Mouse (Mus musculus) embryonic facial prominence, embryonic 11.5 days (tissue): ENCODE results near the gene Purb. TPM values are rescaled to one million over a fixed set of nuclear protein-coding genes. Genes with fewer than 3 reads are reported as not detected.

ENCODE experiments used
- ATAC-seq: fragments of 200-750 bp; cut with Nextera tagmentation; replicated peaks from 2 replicates; pipeline ENCODE4 v1.8.0; 2017; ENCODE audit warnings: low read depth; ENCODE audit not compliant: insufficient number of reproducible peaks, low FRiP score, low TSS enrichment
- DNase-seq: peaks from one replicate; pipeline ENCODE4 v3.0.0-alpha.2; 2015; ENCODE audit warnings: low spot score
- H3K27ac ChIP-seq: fragments of 300-500 bp; sonication (generic); replicated peaks from 2 replicates; pipeline ENCODE4 v1.5.1; 2014; ENCODE audit warnings: mild to moderate bottlenecking, low read depth, low read length, control low read depth
- H3K27me3 ChIP-seq: fragments of 300-500 bp; sonication (generic); 2 replicates; pipeline ENCODE4 v1.6.1; 2014; ENCODE audit warnings: mild to moderate bottlenecking, low read length, moderate library complexity, mixed read lengths; ENCODE audit not compliant: control insufficient read depth, insufficient read depth
- H3K36me3 ChIP-seq: fragments of 300-500 bp; sonication (generic); replicated peaks from 2 replicates; pipeline ENCODE4 v1.6.1; 2014; ENCODE audit warnings: low read depth, mild to moderate bottlenecking, low read length, moderate library complexity, mixed read lengths; ENCODE audit not compliant: control insufficient read depth, insufficient read depth
- H3K4me1 ChIP-seq: fragments of 300-500 bp; sonication (generic); 2 replicates; pipeline ENCODE4 v1.6.1; 2014; ENCODE audit warnings: low read length, mixed read lengths; ENCODE audit not compliant: control insufficient read depth, insufficient read depth
- H3K4me2 ChIP-seq: fragments of 300-500 bp; sonication (generic); 2 replicates; pipeline ENCODE4 v1.6.1; 2014; ENCODE audit warnings: low read depth, mild to moderate bottlenecking, control low read depth, low read length, moderate library complexity
- H3K4me3 ChIP-seq: fragments of 300-500 bp; sonication (generic); 2 replicates; pipeline ENCODE4 v1.5.1; 2014; ENCODE audit warnings: low read depth, low read length, control low read depth
- H3K9ac ChIP-seq: fragments of 300-500 bp; sonication (generic); replicated peaks from 2 replicates; pipeline ENCODE4 v1.6.1; 2014; ENCODE audit warnings: mild to moderate bottlenecking, control low read depth, low read length
- H3K9me3 ChIP-seq: fragments of 300-500 bp; sonication (generic); replicated peaks from 2 replicates; pipeline ENCODE4 v1.6.1; 2016; ENCODE audit warnings: mild to moderate bottlenecking, low read length, inconsistent platforms, mixed read lengths; ENCODE audit not compliant: control insufficient read depth
- WGBS: fragments of 180-500 bp; shearing (Covaris S2); extraction: QIAGEN DNeasy Blood & Tissue Kit; methylation state at CpG from one replicate; pipeline ENCODE4 v1.1.7; 2014; 5-methylcytosine and 5-hydroxymethylcytosine counted together
- polyA plus RNA-seq: library from polyadenylated mRNA; unstranded; fragments of >200 nt; fragmentation: Nextera tagmentation; extraction: Ambion mirVana; gene quantifications from 2 replicates; pipeline ENCODE4 v1.2.1, GENCODE M21; 2014

The Purb gene
- polyA plus RNA-seq, 1 experiment from 2014 or later, result 14.8 TPM

GRCm38 (mm10) chr11:6519491-6520033 is 43.8 kb upstream of the Purb start:
- H3K27me3 ChIP-seq, result no peaks in the 10 kb centered on the region
- no peak overlapping the region for H3K4me2 ChIP-seq
- H3K4me3 ChIP-seq, result no peak overlapping the region
- no peaks in the 10 kb centered on the region for H3K36me3 ChIP-seq
- no peak overlapping the region for H3K9ac ChIP-seq
- no peak overlapping the region for H3K27ac ChIP-seq
- H3K4me1 ChIP-seq, result no peaks in the 10 kb centered on the region
- 74% methylated on average over 11 of the region's 11 CpGs for WGBS
- no peak for DNase-seq
- no peaks in the 10 kb centered on the region for H3K9me3 ChIP-seq
- no peak for ATAC-seq

- no peaks in the 10 kb centered on the region for H3K36me3 ChIP-seq
- no peak overlapping the region for H3K27ac ChIP-seq
- ATAC-seq (no peak), DNase-seq (no peak)
- no peaks in the 10 kb centered on the region for H3K27me3 ChIP-seq
- H3K4me3 ChIP-seq, result no peak overlapping the region
- no peaks in the 10 kb centered on the region for H3K9me3 ChIP-seq
- 0 out of 2 replicates have a peak overlapping the region, but pooled peaks have one; percentile 28 for H3K9ac ChIP-seq
- no peak overlapping the region for H3K4me2 ChIP-seq
- H3K4me1 ChIP-seq, result no peaks in the 10 kb centered on the region
- WGBS, result 41% methylated on average over 7 of the region's 7 CpGs
Observed at GRCm38 (mm10) chr11:6514837-6515236, 39.1 kb upstream of the Purb start.

GRCm38 (mm10) chr11:6508269-6508876 is 32.7 kb upstream of the Purb start:
- 54% methylated on average over 1 of the region's 1 CpGs for WGBS
- ATAC-seq (no peak), DNase-seq (no peak)
- Histone ChIP-seq H3K9me3 (no peaks in the 10 kb centered on the region), H3K36me3 (no peaks in the 10 kb centered on the region), H3K9ac (no peak overlapping the region), H3K4me1 (no peaks in the 10 kb centered on the region), H3K27ac (no peak overlapping the region), H3K4me3 (no peak overlapping the region), H3K4me2 (no peak overlapping the region), H3K27me3 (no peaks in the 10 kb centered on the region)

GRCm38 (mm10) chr11:6506516-6506915 is 30.8 kb upstream of the Purb start:
- Histone ChIP-seq H3K4me2 (no peak overlapping the region), H3K36me3 (no peaks in the 10 kb centered on the region), H3K4me1 (no peaks in the 10 kb centered on the region), H3K4me3 (no peak overlapping the region), H3K27ac (no peak overlapping the region), H3K9ac (no peak overlapping the region), H3K27me3 (no peaks in the 10 kb centered on the region), H3K9me3 (no peaks in the 10 kb centered on the region)
- 78% methylated on average over 9 of the region's 9 CpGs for WGBS
- no peak for DNase-seq
- no peak for ATAC-seq

GRCm38 (mm10) chr11:6504689-6505088 is 29.0 kb upstream of the Purb start:
- Histone ChIP-seq H3K4me2 (no peak overlapping the region), H3K9ac (no peak overlapping the region), H3K27me3 (no peaks in the 10 kb centered on the region), H3K9me3 (no peaks in the 10 kb centered on the region), H3K4me1 (no peaks in the 10 kb centered on the region), H3K4me3 (no peak overlapping the region), H3K36me3 (no peaks in the 10 kb centered on the region), H3K27ac (no peak overlapping the region)
- ATAC-seq (no peak), DNase-seq (no peak)
- 88% methylated on average over 6 of the region's 6 CpGs for WGBS

GRCm38 (mm10) chr11:6504226-6504625 is 28.5 kb upstream of the Purb start:
- Histone ChIP-seq H3K9ac (no peak overlapping the region), H3K4me3 (no peak overlapping the region), H3K4me2 (no peak overlapping the region), H3K9me3 (no peaks in the 10 kb centered on the region), H3K27me3 (no peaks in the 10 kb centered on the region), H3K36me3 (no peaks in the 10 kb centered on the region), H3K4me1 (no peaks in the 10 kb centered on the region), H3K27ac (no peak overlapping the region)
- DNase-seq (no peak), ATAC-seq (no peak)
- whole genome bisulfite sequencing, result 73% methylated on average over 3 of the region's 3 CpGs

- ATAC-seq (no peak), DNase-seq (no peak)
- Histone ChIP-seq H3K9ac (no peak overlapping the region), H3K4me1 (no peaks in the 10 kb centered on the region), H3K27ac (no peak overlapping the region), H3K4me3 (no peak overlapping the region), H3K9me3 (no peaks in the 10 kb centered on the region), H3K27me3 (no peaks in the 10 kb centered on the region), H3K4me2 (no peak overlapping the region), H3K36me3 (no peaks in the 10 kb centered on the region)
- 94% methylated on average over 2 of the region's 2 CpGs for WGBS
Observed at GRCm38 (mm10) chr11:6502506-6502905, 26.8 kb upstream of the Purb start.

GRCm38 (mm10) chr11:6497311-6497948 is 21.7 kb upstream of the Purb start:
- no peak for ATAC-seq

More at GRCm38 (mm10) chr11:6497311-6497948, 21.7 kb upstream of the Purb start:
- Histone ChIP-seq H3K4me3 (no peak overlapping the region), H3K27ac (no peak overlapping the region), H3K4me2 (no peak overlapping the region), H3K36me3 (no peaks in the 10 kb centered on the region), H3K27me3 (no peaks in the 10 kb centered on the region), H3K4me1 (no peaks in the 10 kb centered on the region), H3K9me3 (no peaks in the 10 kb centered on the region), H3K9ac (no peak overlapping the region)
- DNase-seq, result no peak
- 78% methylated on average over 12 of the region's 12 CpGs for WGBS
